Comparison of ENCODE assay signal across 7 mouse cellular contexts in genomic region chr9:33095654-33096053, GRCm38 (mm10).
A peak's percentile ranks its signal among the peaks of the same experiment; 100 is the strongest.
DNase-seq lines count a peak whose midpoint lies in the region; ATAC-seq lines count a peak whose summit lies in the region.

No protein-coding gene starts in this region.

- peak; percentile 84 for ATAC-seq in granulocyte monocyte progenitor cell, adult 5-6 weeks (replicated peaks; ENCODE audit: poor library complexity, severe bottlenecking)
- ATAC-seq in megakaryocyte, adult 5-6 weeks (ENCODE audit: poor library complexity, severe bottlenecking) = peak; percentile 72

- peak; percentile 71 to 84 for DNase-seq in CD8-positive naive resting alpha-beta T cell, adult 2 months (ENCODE audit: low read depth in 2 of 2, low spot score in 2 of 2)
- peak; percentile 87 for DNase-seq in NIH3T3 (ENCODE audit: low read depth)
- DNase-seq in cerebellum, postnatal 25 days = peak; percentile 64 to 76
- DNase-seq in layer of hippocampus, adult 9-11 months = peak; percentile 35
- peak; percentile 40 for DNase-seq in skeletal muscle tissue, adult 2 months (ENCODE audit: low read depth, low spot score)

Comparison
In these comparisons a context has a peak if more than half of its experiments do, and no peak if none do; other contexts are left out.
1. Peak in every context shown above with its lines: DNase-seq and ATAC-seq.
2. DNase-seq: peak in every context shown above with its lines; median percentile 87 in NIH3T3; 78 in CD8-positive naive resting alpha-beta T cell, adult 2 months; 70 in cerebellum, postnatal 25 days; 40 in skeletal muscle tissue, adult 2 months; 35 in layer of hippocampus, adult 9-11 months.